Mouse (Mus musculus): Measurements from ENCODE around the gene Id2.

- TF ChIP-seq CTCF (IDR thresholded peaks at IDR 0.05; ENCODE audit: borderline replicate concordance, extremely low read depth, insufficient read depth, insufficient read length), result no peak
- TF ChIP-seq POLR2A (IDR thresholded peaks at IDR 0.05; ENCODE audit: borderline replicate concordance, extremely low read depth, insufficient read depth, insufficient read length, poor library complexity, severe bottlenecking), result no peak
These were observed 43.2 kb upstream of the Id2 start for GRCm38 (mm10) chr12:25140115-25140514.
